Mouse (Mus musculus) right cerebral cortex, postnatal 14 days (tissue): Measurements from ENCODE around the gene Tfip11.

Experiments used
- DNase-seq: peaks from one replicate; pipeline ENCODE4 v3.0.0; 2022

Tfip11 gene

DNA sequence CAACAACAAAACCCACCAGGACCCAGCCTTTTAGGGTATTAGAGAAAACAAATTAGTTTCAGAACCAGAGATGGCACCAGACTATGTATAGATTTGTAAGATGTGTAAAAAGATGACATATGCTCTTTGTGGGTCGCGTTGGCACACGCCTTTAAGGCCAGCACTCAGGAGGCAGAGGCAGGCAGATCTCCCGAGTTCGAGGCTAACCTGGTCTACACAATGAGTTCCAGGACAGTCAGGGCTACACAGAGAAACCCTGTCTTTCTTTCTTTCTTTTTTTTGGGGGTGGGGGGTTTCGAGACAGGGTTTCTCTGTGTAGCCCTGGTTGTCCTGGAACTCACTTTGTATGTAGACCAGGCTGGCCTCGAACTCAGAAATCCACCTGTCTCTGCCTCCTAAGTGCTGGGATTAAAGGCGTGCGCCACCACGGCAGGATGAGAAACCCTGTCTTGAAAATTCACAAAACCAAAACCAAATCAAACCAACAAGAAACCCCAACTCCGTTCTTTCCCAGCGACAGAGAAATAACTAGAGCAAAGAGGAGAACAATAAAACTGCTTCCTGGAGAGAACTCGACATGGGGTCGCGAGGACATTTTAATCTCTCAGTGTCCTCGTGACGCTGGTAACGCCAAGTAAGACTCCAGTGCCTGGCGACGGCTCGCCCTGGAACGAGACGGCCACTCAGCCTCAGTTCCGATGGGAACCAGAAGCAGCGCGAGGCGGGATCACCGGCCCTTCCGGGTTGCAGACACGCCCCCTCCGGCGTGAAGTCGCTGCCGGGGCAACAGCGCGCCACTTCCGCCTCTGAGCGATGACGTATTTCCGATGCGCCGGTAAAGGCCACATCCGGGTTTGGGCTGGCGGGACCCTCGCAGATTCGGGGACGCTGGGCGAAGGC is at the start of gene Tfip11:
Gene Tfip11, plus strand, starts transcription at position 813 of the 900 bp plus-strand sequence.
- DNase-seq = peak; percentile 98

DNA sequence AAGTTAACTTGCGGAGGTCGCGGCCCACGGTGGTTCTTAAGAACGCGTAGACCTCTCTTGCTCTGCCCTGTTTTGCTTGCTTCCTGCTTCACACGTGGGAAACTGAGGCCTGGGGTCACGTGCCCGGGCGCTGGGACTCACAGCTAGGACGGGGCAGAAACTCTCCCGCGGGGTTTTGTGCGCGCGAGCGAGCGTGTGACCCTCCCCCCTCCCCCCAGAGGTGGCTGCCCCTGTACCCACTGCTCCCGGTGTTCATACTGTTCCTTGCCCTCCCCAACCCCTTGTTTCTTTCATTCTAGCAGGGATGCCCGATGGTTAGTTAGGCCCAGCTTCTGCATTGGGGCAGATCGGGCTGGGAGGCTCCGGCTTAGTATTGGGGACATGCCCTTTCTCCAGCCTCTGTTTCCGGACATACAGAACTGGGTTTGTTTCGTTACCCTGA is 49.2 kb upstream of the Tfip11 start:
- DNase-seq = no peak

DNA sequence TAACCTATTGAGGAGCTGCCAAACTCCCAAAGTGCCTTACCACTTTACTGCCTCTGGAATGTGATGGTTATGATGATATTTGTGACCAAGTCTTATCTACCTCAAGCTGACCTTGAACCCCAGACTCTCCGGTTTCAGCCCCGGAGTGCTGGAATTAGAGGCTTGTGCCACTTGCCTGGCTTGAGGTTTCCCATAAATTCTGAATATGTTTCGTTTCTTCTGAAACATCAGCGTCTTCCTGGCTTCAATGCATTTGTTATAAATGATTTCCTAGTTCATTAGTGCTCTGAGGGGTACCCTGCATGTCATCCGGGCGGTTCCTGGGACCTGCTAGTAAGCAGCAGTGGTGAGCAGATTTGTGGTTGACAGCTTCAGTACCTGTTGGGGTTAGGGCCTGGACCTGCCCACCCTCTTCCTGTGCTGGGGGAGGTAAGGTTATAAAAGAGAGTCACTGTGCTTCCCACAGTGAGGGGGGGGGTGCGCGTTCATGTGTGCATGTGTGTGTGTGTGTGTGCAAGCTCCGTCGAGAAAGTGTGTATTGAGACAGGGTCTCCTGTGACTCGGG is 48.2 kb upstream of the Tfip11 start:
- no peak for DNase-seq

DNA sequence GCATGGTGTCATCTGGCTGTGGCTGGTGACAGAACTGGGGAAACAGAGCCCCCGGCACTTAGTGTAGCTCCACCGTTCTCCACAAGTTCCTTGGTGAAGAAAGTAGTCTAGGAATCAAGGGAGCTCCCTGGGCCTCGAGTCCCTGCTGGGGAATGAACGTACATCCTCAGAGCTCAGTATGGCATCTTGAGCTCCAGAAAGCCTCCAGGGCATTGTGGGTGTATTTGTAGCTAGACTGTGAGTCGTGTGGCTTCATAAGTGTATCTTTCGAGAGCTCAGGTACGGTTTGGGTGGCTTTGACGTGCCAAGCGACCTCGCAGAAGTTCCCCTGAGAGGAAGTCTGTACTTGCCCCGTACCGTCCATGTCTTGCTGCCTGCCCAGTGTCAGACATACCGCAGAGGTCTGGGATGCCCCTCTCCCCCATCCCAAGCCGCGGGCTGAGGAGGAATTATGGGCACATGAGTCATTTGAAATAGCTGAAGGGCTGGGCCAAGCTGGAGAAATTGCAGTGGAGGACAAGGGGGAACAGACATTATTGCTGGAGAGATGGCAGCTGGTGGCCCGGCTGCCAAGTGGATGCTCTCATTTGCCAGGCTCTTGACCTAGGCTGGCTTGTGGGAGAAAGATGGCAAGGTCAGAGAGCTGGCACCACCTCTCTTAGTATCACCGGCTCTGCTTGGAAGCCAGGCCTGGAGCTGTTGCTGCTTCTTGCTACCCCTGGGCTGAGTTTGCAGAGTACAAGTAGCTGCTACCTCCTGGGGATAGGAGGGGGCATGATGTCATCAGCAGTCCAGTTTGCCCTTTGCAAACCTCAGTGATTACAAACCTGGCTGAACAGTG is 46.8 kb upstream of the Tfip11 start:
- no peak for DNase-seq

DNA sequence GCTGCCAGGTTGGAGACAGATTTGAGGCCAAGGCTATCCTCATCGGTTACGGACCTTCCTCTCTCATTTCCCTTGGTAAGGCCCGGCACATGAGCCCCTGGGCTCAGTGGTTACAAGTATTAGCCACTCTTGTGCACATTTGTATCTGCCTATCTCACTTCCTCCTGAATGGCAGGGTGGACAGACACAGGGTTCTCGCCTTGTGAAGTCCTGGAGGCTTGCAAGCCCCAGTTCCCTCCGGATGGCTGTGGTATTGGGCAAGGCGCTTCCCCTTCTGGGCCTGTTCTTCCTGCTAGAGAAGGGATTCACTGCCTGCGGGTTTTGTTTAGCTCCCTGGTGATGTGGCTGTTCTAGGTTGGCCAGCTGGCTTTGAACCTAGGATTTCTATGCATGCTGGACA is 46.0 kb upstream of the Tfip11 start:
- peak; percentile 37 for DNase-seq

DNA sequence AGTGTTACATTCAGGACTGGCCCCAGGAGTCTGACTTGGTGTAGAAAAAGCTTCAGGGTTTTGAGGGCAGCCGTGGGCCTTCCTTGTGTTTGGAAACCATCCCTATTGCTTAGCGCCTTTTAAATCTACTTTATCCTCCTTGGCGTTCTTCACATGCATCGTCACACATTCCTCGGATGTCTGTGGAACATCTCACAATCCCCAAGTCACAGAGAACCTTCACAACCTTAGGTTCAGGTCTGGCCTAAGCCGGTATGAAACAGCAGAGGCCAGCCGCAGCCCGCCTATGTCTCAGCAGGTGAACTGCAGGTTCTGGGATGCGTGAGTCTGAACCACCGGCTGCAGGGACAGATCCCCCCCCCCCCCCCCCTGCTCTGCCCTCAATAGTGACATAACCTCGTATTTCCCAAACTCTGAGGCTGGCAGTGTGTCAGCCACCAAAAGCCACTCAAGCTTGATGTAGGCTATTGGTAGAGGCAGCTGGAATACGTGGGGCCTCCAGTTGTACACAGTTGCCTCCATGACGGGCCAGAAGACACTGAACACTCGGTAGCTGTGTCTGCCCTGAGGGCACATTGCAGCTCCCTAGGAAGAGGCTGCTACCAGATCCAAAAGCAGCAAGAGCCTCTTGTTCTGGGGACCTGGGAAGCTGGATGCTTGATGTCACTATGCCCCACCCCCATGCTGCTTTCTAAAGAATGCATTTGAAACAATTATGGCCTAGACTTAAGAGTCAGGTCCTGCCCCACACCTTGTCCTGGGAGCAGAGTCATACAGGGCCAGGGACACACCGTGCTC is 45.1 kb upstream of the Tfip11 start:
- no peak for DNase-seq

DNA sequence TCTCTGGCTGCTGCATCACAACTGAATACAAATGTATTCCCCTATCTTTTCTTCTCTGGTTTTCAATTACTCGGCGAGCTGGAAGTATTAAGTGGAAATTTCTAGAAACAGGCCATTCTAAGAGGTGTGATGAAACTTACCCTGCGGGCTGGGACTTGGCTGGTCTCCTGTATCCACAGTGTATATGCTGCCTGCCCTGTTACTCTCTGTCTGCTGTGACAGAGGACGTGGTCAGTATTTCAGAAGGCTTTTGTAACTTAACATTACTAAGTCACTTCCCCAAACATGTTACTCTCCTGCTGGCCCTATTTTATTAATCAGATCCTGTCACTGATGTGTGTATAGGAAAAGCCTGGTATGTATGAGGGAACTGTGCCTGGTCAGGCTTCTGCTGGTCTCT is 44.5 kb upstream of the Tfip11 start:
- DNase-seq = no peak

DNA sequence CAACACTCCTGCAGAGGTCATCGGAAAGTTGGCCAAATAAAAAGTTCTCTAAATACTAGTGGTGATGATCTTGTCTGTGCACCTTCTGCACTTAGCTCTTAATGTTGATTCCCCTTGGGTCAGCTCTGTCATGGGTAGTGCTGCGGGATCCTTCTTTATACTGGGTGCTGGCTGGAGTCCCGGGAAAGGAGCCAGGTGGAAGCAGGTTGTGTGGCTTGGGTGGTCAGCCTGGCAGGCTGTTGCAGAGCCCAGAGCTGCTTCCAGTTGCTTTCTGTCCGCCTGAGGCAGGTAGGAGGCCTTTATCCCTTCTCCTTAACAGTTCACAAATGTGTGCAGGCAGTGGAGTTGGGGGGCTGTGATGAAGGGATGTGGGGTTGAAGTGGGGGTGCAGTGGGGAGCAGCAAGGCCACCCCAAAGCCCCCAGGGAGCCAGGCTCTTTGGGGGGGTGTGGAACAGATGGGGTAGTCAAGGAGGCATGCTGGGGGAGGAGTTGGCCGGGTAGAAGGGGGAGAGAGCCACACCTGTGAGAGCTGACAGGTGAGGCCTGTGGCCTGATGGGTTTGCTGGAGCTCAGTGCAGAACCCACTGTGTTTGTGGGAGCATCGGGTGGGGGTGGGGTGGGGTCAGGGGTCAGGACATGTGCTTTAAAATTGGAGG is 43.9 kb upstream of the Tfip11 start:
- DNase-seq = no peak

DNA sequence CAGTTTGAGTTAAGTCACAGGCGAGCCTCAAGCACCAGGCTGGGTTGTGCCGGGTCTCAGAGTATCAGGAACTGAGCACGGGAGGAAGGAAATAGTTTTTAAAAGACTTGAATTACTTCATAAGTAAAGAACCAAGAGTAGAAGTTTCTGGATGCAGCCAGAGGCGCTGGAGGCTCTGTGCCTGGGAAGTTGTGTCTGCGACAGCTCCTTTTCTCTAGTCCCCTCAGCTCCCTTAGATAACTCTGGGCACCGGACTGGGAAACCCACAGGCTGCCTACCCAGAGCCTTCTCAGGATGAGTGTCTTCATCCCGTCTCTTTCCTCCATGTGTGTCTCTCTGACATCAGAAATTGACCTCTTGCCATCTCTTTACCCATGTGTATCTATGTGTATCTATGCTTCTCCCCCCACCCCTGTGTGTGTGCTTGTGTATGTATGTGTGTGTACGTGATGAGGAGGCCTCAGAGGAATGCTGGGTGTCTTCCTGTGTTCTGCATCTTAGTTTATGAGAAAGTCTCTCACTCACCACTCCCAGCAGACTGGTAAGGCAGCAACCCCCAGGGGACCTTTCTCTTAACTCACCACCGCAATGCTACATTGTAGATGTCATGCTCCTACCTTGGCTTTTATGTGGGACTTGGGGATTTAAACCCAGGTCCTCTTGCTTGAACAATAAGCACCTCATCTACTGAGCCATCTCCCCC is 43.2 kb upstream of the Tfip11 start:
- no peak for DNase-seq

DNA sequence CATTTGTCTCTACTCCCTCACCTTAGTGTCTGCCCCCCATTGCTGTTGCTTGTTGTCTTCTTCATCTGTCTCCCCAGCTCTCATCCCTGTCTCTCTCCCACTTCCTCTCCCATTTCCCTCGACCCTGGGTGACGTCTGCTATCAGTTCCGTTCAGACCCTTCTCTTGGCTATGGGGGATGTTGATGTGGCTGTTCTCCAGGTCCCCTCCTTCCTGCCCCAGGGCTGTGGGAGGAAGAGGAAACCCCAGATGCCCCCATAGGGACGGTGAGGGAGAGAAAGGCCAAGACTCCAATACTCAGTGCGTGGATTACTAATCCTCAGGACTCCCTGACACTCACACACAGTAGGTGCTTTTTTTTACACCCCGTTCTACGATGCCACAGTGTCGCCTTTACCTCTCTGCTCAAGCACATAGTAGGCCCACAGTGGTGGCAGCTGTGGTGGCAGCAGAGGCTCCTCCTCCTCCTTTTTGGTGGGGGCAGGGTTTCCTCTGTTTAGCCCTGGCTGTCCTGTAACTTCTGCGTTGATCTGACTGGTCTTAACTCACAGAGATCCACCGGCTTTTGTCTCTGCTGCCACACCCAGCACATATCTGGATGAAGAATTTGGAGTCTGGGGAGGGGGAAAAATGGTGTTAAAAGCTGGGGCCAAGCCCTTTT is 42.5 kb upstream of the Tfip11 start:
- no peak for DNase-seq

DNA sequence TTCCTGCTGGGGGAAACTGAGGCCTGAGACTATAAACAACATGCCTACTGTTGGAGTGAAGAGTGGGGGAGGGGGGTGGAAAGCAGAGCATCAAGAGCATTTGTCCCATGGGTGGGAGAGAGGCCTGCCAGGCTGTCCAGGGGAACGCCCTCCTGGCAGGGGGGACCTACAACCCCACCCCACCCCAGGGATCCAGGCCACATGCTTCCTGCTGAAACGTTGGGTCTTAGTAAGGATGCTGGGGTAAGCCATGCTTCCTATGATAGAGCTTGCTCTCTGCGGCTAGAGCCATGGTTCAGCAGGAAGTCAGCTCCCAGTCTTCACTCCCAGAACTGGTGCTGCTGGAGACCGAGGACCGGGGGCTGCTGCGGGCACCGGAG is 42.0 kb upstream of the Tfip11 start:
- DNase-seq = no peak

DNA sequence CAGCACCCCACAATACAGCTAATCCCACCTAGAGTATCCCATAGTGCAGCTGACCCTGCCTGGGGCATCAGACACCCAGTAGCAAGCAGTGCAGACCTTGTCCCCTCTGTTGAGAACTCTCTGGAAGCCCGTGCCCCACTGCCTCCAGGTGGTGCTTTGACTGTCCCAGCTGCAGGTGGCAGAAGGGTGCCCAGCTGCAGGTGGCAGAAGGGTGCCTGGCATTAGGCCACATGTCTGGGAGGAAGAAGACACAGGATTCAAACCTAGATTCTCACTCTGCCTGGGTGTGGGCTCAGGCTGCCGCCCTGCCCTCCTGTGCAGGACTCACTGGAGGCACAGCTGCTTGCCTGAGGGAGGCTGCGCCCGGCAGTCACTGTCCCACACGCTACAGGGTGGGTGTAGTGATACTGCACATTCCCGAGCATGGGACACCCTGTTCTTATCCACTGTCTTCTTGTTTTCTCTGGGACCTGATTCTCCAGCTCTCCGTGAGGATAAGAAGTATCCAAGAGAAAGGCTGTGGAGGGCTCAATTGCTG is 40.5 kb upstream of the Tfip11 start:
- DNase-seq = no peak

DNA sequence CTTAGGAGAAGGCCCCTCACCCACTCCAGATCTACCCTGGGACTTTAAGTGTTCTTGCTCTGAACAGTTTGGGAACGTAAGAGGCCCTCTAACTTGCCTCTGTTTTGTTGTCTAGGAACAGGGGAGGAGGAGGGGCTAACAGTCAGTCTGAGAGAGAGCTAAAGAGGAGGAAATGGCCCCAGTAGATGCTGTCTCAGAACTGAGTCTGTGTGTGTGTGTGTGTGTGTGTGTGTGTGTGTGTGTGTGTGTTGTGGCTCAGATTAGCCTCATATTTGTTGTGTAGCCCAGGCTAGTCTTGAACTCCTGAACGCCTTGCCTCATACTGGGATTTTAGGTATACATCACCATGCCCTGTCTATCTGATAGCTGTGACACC is 39.6 kb upstream of the Tfip11 start:
- no peak for DNase-seq

DNA sequence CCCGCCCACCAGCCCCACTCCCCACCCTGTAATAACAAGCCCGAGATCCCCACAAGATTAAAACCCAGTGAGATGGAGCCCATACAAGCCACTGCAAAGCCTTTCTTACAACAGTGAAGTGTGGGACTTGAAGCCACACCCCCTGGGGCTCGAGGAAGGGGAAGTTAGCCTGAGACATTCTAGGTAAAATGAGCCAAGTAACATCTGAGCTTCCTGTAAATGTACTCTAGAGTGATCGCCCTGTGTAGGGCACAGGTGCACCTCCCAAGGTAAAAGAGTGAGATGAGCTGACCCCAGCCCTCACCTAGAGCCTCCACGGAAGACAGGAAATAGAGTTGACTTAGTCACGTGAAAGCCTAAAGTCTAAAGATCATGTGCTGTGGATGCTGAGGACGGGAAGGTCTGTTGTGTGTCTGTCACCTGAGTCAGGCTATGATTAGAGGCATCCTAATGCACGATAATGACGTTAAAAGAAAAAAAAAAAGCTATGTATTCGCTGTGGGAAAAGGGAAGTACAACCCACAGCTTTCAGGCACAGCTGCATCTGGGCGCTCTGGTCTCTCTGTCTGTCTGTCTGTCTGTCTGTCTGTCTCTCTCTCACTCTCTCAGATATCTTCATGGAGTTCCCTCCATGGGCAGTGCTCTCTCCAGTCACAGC is 39.0 kb upstream of the Tfip11 start:
- no peak for DNase-seq

DNA sequence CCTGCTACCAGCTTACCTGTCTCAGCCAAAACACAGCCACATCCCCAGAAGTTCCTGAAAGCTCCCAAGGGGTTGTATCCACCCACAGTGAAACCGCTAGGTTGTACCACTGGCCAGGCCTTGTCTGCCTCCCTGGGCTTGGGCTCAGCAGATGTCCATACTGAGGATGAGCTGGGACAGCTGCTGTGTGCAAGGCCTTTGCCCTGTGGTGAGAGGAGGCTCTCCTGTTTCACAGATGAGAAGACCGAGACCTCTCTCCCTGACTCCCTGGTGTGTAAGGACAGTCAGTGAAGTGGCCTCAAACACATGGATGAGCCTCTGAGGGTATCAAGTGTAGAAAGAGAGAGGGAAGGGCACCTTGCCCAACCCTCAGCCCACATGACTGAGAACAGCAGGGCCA is 38.5 kb upstream of the Tfip11 start:
- DNase-seq = no peak

DNA sequence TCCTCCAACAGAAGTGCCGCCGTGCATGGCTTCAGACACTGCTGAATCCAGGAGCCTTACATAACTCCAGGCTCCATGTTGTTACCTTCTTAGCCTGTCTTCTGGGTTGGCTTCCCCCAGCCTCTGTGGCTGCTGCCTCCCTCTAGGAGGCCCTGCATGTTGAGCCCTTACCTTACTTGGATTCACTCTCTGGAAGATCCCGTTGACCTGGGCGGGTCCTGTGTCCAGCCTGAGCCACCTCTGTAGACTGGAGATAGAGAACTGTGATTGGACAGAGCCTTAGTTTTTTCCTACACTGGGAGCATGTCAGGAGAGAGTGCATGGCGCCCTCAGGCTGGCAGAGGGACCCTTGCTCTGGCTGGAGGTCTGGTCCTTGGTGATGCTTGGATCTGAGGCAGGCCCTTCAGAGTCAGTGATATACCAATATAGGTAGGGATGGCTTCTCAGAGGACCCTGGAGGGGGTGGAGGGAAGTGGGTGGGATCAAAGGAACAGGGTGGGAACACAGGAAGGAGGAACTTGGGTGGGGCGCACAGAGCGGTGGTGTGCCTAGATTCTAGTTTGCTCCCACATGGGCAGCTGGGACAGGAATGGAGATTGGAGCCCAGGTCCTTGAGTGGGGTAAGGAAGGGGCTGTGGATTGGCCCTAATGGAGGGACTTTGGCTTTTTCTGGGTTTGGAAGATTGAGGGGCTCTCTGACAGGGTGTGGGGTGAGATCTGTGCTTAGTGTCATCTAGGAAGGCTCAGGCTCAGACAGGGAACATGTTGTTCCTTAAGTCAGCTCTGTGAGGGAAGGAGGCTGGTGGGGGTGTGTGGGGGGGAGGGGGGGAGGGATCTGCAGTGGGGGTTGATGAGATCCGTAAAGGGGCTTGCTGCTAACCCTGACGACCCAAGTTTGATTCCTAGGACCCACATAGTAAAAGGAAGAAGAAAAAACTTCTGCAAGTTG is 37.7 kb upstream of the Tfip11 start:
- DNase-seq = no peak

DNA sequence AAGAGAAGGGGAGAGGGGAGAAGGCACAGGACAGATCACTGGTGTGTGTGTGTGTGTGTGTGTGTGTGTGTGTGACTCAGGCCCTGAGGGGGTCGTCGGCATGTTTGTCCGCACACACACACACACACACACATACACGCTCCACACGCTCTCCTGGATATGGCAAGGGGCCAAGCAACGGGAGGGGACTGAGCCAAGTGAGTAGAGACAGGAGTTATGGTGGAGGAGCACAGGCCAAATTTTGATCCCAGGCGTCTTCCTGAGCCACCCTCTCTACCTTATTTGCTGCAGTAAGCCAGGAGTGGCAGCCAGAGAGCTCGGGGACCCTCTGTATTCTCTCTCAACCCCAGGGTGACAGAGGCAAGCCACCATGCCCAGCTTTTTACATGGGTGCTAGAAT is 36.9 kb upstream of the Tfip11 start:
- no peak for DNase-seq

DNA sequence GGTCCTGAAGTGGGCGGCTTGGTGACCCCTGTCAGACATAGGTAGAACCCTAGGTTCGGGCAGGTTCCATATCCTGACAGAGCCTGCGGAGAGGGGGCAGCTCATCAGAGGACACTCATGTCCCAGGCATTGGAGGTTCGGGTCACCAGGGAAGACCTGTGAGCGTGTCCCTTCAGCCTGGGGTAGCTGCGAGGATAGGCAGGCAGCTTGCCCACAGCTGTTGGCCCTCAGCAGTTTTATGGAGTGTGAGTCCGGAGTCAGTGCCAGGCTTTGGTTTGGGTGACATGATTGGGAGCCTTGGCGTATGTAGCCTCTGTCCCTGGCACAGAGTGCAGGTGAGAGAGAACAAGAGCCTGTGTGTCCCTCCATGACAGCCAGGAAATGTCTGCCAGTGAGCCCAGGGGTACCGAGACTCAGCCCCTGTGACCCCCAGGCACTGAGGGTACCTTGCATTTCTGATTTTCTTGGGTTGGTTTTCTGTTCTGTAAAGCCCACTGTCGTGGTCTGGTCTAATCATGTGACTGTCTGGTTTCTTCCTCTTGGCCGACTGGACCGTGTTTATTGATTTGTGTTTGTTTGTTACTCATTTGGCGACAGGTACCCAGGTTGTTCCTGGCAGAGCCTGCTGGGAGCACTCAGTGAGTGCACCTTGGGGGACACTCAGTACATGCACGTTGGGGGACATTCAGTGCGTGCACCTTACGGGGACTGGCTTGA is 36.2 kb upstream of the Tfip11 start:
- no peak for DNase-seq

DNA sequence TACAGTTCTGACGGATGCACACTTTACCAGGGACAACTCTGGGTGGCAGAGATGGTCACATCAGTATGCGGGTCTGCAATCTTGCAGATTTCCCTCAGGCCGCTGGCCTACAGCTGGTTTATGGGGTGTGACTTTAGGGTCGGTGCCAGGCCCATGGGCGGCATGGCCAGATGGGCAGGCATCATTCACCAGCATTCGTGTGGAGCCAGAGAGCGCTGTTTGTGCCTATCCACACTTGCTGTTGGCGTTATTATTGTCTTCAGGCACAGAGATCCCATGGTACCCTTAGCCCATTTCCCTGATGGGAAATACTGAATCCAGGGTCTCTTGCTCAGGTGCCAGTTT is 35.6 kb upstream of the Tfip11 start:
- DNase-seq = no peak
